Mouse (Mus musculus) right cerebral cortex, postnatal 36 days (tissue): Measurements from ENCODE around the gene Gpr26.

ENCODE experiments used
- DNase-seq, 2 experiments: peaks; one replicate each; pipeline ENCODE4 v3.0.0; 2022; ENCODE audit warnings: low spot score in 2 of 2, mixed read lengths in 1 of 2

The Gpr26 gene

DNA sequence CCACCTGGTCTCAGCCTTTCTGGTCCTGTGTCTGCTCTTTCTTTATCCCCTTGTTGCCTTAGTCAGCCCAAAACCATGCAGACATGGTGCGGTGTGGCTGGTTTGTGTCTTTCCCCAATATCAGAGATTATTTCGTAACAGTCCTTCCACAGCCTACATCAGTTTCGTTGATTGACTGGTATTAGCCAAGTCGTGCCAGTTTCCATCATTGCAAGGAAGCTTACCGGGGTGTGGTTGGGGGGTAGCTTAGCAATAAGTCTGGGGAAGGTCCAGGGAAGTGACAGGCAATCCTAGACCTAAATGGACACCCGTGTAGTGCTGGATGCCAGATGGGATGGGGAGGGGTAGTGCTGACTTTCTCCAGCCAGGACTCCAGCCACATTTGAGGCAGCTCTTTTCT lies 59.3 kb downstream of the Gpr26 start:
- DNase-seq, result no peak

DNA sequence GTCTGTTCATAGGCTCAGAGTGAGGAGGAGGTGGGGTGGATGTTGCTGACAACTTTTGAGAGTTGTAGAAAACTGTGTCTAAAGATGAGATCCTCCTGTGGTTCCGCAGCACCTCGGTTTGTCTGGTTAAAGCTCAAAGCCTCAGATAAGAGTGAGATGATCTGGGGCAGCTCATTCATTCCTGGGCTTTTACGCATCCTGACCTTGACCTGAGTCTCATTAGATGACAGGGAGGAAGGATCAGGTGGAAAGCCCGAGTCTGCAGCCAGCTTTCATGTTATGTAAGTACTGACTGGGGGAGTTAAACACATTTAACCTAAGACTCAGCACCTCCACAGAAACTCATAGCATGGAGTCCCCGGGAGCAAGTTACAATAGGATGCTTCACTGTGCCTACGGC lies 60.4 kb downstream of the Gpr26 start:
- DNase-seq, result no peak

DNA sequence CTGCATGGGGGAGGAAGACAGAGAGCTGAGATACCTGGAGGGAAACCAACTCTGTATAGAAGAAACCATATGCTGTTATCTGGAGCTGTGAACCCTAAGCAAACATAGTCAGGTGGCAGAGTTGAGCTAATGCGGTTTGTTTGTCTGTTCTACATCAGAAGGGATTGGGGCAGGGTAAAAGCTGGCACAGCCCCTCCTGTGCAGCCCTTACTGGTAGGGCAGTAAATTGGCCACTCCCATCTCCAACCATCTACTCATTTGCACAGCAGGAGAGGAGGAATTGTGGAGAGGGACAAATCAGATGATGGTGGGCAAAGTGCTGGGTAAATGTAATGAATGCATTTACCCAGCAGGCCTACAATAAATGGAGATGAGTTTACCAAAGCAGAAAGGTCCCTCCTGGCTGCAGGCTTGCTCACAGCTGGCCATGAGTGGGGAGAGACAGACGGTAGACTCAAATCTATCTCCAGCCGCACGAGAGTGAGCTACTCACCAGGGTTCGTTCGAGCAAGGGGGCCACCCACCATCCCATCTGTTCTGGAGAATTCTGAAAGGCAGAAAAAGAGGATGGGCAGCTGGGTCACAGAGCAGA lies 65.8 kb downstream of the Gpr26 start:
- no peak for DNase-seq
